8 mouse cellular contexts compared by ENCODE assay signal in the genomic region with DNA sequence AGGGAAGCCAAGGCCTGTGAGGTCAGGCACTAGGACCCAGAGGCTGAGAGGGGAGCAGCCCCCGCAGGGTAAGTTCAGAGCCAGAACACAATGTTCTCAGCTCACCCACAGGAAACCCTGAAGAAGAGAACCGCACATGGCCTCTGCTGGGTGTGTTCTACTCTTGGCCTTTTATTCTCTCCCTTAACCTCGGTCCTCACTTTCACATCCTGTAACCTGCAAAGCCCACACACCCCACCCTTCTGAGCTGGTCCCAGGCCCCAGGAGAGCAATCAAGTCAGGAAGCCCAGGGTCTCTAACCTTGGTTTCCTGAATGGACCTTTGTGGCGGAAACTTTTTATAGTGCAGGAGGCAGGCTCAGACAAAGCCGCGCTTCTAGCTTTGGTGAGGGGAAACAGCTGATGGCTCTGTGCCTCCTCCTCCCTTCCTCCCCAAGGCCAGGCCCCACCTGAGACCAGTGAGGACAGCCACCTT. TPM values are rescaled to one million over a fixed set of nuclear protein-coding genes. Genes with fewer than 3 reads are reported as not detected.
DNase-seq lines count a peak whose midpoint lies in the region; ATAC-seq and TF ChIP-seq lines count a peak whose summit lies in the region.

No protein-coding gene starts in this region.

- H3K9ac ChIP-seq in forebrain, embryonic 16.5 days (replicated peaks; ENCODE audit: low read depth, low read length) = no peak overlapping the region
- H3K9ac ChIP-seq in hindbrain, embryonic 14.5 days = peak overlapping the region; percentile 35; the same call in 1 of the 2 replicates
- H3K9ac ChIP-seq in limb, embryonic 15.5 days = no peak overlapping the region
- no peak overlapping the region for H3K9ac ChIP-seq in midbrain, postnatal 0 days (replicated peaks; ENCODE audit: low read length, poor library complexity, severe bottlenecking)

- H3K4me2 ChIP-seq in forebrain, embryonic 16.5 days (ENCODE audit: low read length) = no peak overlapping the region
- no peak overlapping the region for H3K4me2 ChIP-seq in hindbrain, embryonic 14.5 days (replicated peaks)
- no peak overlapping the region; the same call in 1 of the 2 replicates for H3K4me2 ChIP-seq in limb, embryonic 15.5 days
- H3K4me2 ChIP-seq in midbrain, postnatal 0 days (ENCODE audit: low read depth, low read length, poor library complexity, severe bottlenecking) = no peak overlapping the region

- no peak for ATAC-seq in forebrain, embryonic 16.5 days
- ATAC-seq in hindbrain, embryonic 14.5 days (ENCODE audit: low FRiP score) = no peak
- peak; percentile 35; the same call in 1 of the 2 replicates for ATAC-seq in limb, embryonic 15.5 days (ENCODE audit: insufficient number of reproducible peaks, low FRiP score, low TSS enrichment, low read depth)
- ATAC-seq in midbrain, postnatal 0 days (ENCODE audit: low FRiP score) = no peak; the same call in 1 of the 2 replicates

- peaks cover 71% of the 10 kb centered on the region for H3K4me1 ChIP-seq in forebrain, embryonic 10.5 days
- H3K4me1 ChIP-seq in forebrain, embryonic 16.5 days (replicated peaks; ENCODE audit: control insufficient read depth, insufficient read depth, low read length) = peaks cover 24% of the 10 kb centered on the region
- H3K4me1 ChIP-seq in hindbrain, embryonic 14.5 days (replicated peaks; ENCODE audit: control insufficient read depth, insufficient read depth, low read length) = peaks cover 29% of the 10 kb centered on the region
- peaks cover 65% of the 10 kb centered on the region for H3K4me1 ChIP-seq in limb, embryonic 15.5 days
- 0 out of 2 replicates have a peak, but pooled peaks cover 9% of the 10 kb centered on the region for H3K4me1 ChIP-seq in midbrain, postnatal 0 days (ENCODE audit: insufficient read depth, low read length)

- H3K27ac ChIP-seq in forebrain, embryonic 10.5 days = peak overlapping the region; percentile 84
- H3K27ac ChIP-seq in forebrain, embryonic 16.5 days (ENCODE audit: low read length) = no peak overlapping the region
- H3K27ac ChIP-seq in hindbrain, embryonic 14.5 days = peak overlapping the region; percentile 22; the same call in 1 of the 2 replicates
- H3K27ac ChIP-seq in limb, embryonic 15.5 days = peak overlapping the region; percentile 87
- H3K27ac ChIP-seq in midbrain, postnatal 0 days (ENCODE audit: low read depth, low read length) = peak overlapping the region; percentile 8; the same call in 1 of the 2 replicates

- peak overlapping the region; percentile 16 for H3K4me3 ChIP-seq in forebrain, embryonic 10.5 days
- H3K4me3 ChIP-seq in forebrain, embryonic 16.5 days (replicated peaks; ENCODE audit: low read length) = no peak overlapping the region
- H3K4me3 ChIP-seq in hindbrain, embryonic 14.5 days (replicated peaks; ENCODE audit: low read length) = no peak overlapping the region
- H3K4me3 ChIP-seq in limb, embryonic 15.5 days = no peak overlapping the region
- H3K4me3 ChIP-seq in midbrain, postnatal 0 days (ENCODE audit: low read depth, low read length) = no peak overlapping the region

- H3K27me3 ChIP-seq in forebrain, embryonic 10.5 days (ENCODE audit: poor library complexity, severe bottlenecking) = peaks cover 15% of the 10 kb centered on the region; the same call in 1 of the 2 replicates
- H3K27me3 ChIP-seq in forebrain, embryonic 16.5 days (replicated peaks; ENCODE audit: control insufficient read depth, insufficient read depth, low read length) = no peaks in the 10 kb centered on the region
- no peaks in the 10 kb centered on the region for H3K27me3 ChIP-seq in hindbrain, embryonic 14.5 days (ENCODE audit: control insufficient read depth, insufficient read depth, low read length)
- no peaks in the 10 kb centered on the region for H3K27me3 ChIP-seq in limb, embryonic 15.5 days
- H3K27me3 ChIP-seq in midbrain, postnatal 0 days (ENCODE audit: insufficient read depth, low read length) = no peaks in the 10 kb centered on the region

- no peaks in the 10 kb centered on the region for H3K9me3 ChIP-seq in forebrain, embryonic 10.5 days
- no peaks in the 10 kb centered on the region for H3K9me3 ChIP-seq in forebrain, embryonic 16.5 days (ENCODE audit: control insufficient read depth, low read length)
- no peaks in the 10 kb centered on the region for H3K9me3 ChIP-seq in hindbrain, embryonic 14.5 days (ENCODE audit: control insufficient read depth, low read length)
- H3K9me3 ChIP-seq in limb, embryonic 15.5 days = no peaks in the 10 kb centered on the region
- no peaks in the 10 kb centered on the region for H3K9me3 ChIP-seq in midbrain, postnatal 0 days (ENCODE audit: low read length)

- H3K36me3 ChIP-seq in forebrain, embryonic 10.5 days (replicated peaks) = no peaks in the 10 kb centered on the region
- no peaks in the 10 kb centered on the region for H3K36me3 ChIP-seq in forebrain, embryonic 16.5 days (ENCODE audit: control insufficient read depth, insufficient read depth)
- H3K36me3 ChIP-seq in hindbrain, embryonic 14.5 days (replicated peaks; ENCODE audit: control insufficient read depth, insufficient read depth) = no peaks in the 10 kb centered on the region
- no peaks in the 10 kb centered on the region for H3K36me3 ChIP-seq in limb, embryonic 15.5 days
- H3K36me3 ChIP-seq in midbrain, postnatal 0 days (ENCODE audit: insufficient read depth, low read length) = no peaks in the 10 kb centered on the region

- DNase-seq in forebrain, embryonic 10.5 days (ENCODE audit: extremely low spot score, low spot score) = no peak
- peak; percentile 81 for DNase-seq in adrenal gland, postnatal 14 days
- peak; percentile 60 for DNase-seq in forelimb bud, embryonic 11.5 days (ENCODE audit: low read depth, low spot score)
- no peak for DNase-seq in hindbrain, embryonic 14.5 days (ENCODE audit: low spot score)
- peak; percentile 51 for DNase-seq in midbrain, postnatal 0 days (ENCODE audit: low spot score)
- DNase-seq in testis, postnatal 14 days (ENCODE audit: low spot score) = peak; percentile 80

- no peak for TF ChIP-seq CTCF in midbrain, postnatal 0 days (IDR thresholded peaks at IDR 0.05)

- WGBS in forebrain, embryonic 10.5 days = 10% methylated on average over 6 of the region's 6 CpGs
- WGBS in forebrain, embryonic 16.5 days = 15% methylated on average over 6 of the region's 6 CpGs
- 10% methylated on average over 6 of the region's 6 CpGs for WGBS in hindbrain, embryonic 14.5 days
- 5% methylated on average over 6 of the region's 6 CpGs for WGBS in limb, embryonic 15.5 days
- 18% methylated on average over 6 of the region's 6 CpGs for WGBS in midbrain, postnatal 0 days

RNA-seq across cellular contexts. Expression of gene Ddit4, which starts 22.6 kb away (rescaled TPM):
- polyA plus RNA-seq in forebrain, embryonic 10.5 days (2016; fragmentation: Nextera tagmentation; extraction: Ambion mirVana) = 32.7 and 35.3 TPM in 2 replicates
- polyA plus RNA-seq in forebrain, embryonic 16.5 days (2015; fragmentation: Nextera tagmentation; extraction: Ambion mirVana) = 75.5 and 79.6 TPM in 2 replicates
- total RNA-seq in adrenal gland, postnatal 14 days (2021) = 70.5 and 103 TPM in 2 replicates
- 8.8 and 10.5 TPM in 2 replicates for polyA plus RNA-seq in hindbrain, embryonic 14.5 days (2014; fragmentation: Nextera tagmentation; extraction: Ambion mirVana)
- 63.6 and 77.1 TPM in 2 replicates for polyA plus RNA-seq in limb, embryonic 15.5 days (2015; fragmentation: Nextera tagmentation; extraction: Ambion mirVana)
- total RNA-seq in midbrain, postnatal 0 days (2014; rRNA removed) = 56.6 and 57.5 TPM in 2 replicates
- 43.4 and 43.6 TPM in 2 replicates for polyA plus RNA-seq in midbrain, postnatal 0 days (2015; fragmentation: Nextera tagmentation; extraction: Ambion mirVana)

RNA-seq across cellular contexts. Expression of gene Ascc1, which starts 28.4 kb away (rescaled TPM):
- polyA plus RNA-seq in forebrain, embryonic 10.5 days (2016; fragmentation: Nextera tagmentation; extraction: Ambion mirVana) = 33.5 and 34.7 TPM in 2 replicates
- 45.1 and 50.0 TPM in 2 replicates for polyA plus RNA-seq in forebrain, embryonic 16.5 days (2015; fragmentation: Nextera tagmentation; extraction: Ambion mirVana)
- 27.8 and 29.8 TPM in 2 replicates for total RNA-seq in adrenal gland, postnatal 14 days (2021)
- 45.6 and 45.9 TPM in 2 replicates for polyA plus RNA-seq in hindbrain, embryonic 14.5 days (2014; fragmentation: Nextera tagmentation; extraction: Ambion mirVana)
- 41.3 and 44.4 TPM in 2 replicates for polyA plus RNA-seq in limb, embryonic 15.5 days (2015; fragmentation: Nextera tagmentation; extraction: Ambion mirVana)
- total RNA-seq in midbrain, postnatal 0 days (2014; rRNA removed) = 12.3 and 13.5 TPM in 2 replicates
- 50.1 TPM in 2 replicates for polyA plus RNA-seq in midbrain, postnatal 0 days (2015; fragmentation: Nextera tagmentation; extraction: Ambion mirVana)

RNA-seq across cellular contexts. Expression of gene Anapc16, which starts 28.7 kb away (rescaled TPM):
- 96.8 and 108 TPM in 2 replicates for polyA plus RNA-seq in forebrain, embryonic 10.5 days (2016; fragmentation: Nextera tagmentation; extraction: Ambion mirVana)
- polyA plus RNA-seq in forebrain, embryonic 16.5 days (2015; fragmentation: Nextera tagmentation; extraction: Ambion mirVana) = 112 and 115 TPM in 2 replicates
- total RNA-seq in adrenal gland, postnatal 14 days (2021) = 57.5 and 68.8 TPM in 2 replicates
- 94.2 and 110 TPM in 2 replicates for polyA plus RNA-seq in hindbrain, embryonic 14.5 days (2014; fragmentation: Nextera tagmentation; extraction: Ambion mirVana)
- 97.5 and 110 TPM in 2 replicates for polyA plus RNA-seq in limb, embryonic 15.5 days (2015; fragmentation: Nextera tagmentation; extraction: Ambion mirVana)
- total RNA-seq in midbrain, postnatal 0 days (2014; rRNA removed) = 56.9 and 57.4 TPM in 2 replicates
- polyA plus RNA-seq in midbrain, postnatal 0 days (2015; fragmentation: Nextera tagmentation; extraction: Ambion mirVana) = 109 and 118 TPM in 2 replicates

Comparison
In these comparisons a context has a peak if more than half of its experiments do, and no peak if none do; other contexts are left out.
1. DNase-seq: peak in adrenal gland, postnatal 14 days (single experiment), forelimb bud, embryonic 11.5 days (single experiment), midbrain, postnatal 0 days (single experiment) and testis, postnatal 14 days (single experiment); none in forebrain, embryonic 10.5 days (single experiment) and hindbrain, embryonic 14.5 days (single experiment).